Mouse (Mus musculus): ENCODE results near the gene Wdr74. TPM values are rescaled to one million over a fixed set of nuclear protein-coding genes. Genes with fewer than 3 reads are reported as not detected.

Wdr74 gene
- polyA plus RNA-seq (2014; fragmentation: Nextera tagmentation; extraction: Ambion mirVana): 92.9 and 100 TPM in 2 replicates

GRCm38 (mm10) chr19:8735389-8736159 lies at the start of gene Wdr74:
Wdr74 (plus strand) TSS chr19:8735827.
- peak; percentile 81 for ATAC-seq (ENCODE audit: insufficient number of reproducible peaks, low FRiP score, low TSS enrichment, low read depth)
- peak within 1 kb of the TSS; percentile 89 for H3K9ac ChIP-seq (ENCODE audit: low read length)
- WGBS: under 1% methylated on average over 32 of the region's 32 CpGs

GRCm38 (mm10) chr19:8691871-8692539 lies 43.6 kb upstream of the Wdr74 start:
- Histone ChIP-seq H3K9me3 (ENCODE audit: control insufficient read depth, low read length) (no peaks in the 10 kb centered on the region), H3K27me3 (ENCODE audit: control insufficient read depth, insufficient read depth, low read length) (no peaks in the 10 kb centered on the region), H3K27ac (replicated peaks; ENCODE audit: low read depth, low read length) (no peak overlapping the region), H3K9ac (ENCODE audit: low read length) (no peak overlapping the region), H3K4me1 (ENCODE audit: control insufficient read depth, insufficient read depth, low read length) (no peaks in the 10 kb centered on the region), H3K4me3 (ENCODE audit: low read depth, low read length) (no peak overlapping the region), H3K36me3 (ENCODE audit: control insufficient read depth, insufficient read depth, low read length) (no peaks in the 10 kb centered on the region), H3K4me2 (ENCODE audit: low read depth, severe bottlenecking) (no peak overlapping the region)
- WGBS: 73% methylated on average over 9 of the region's 9 CpGs
- DNase-seq (ENCODE audit: low spot score): no peak
- ATAC-seq (ENCODE audit: insufficient number of reproducible peaks, low FRiP score, low TSS enrichment, low read depth): no peak

More at GRCm38 (mm10) chr19:8735389-8736159, at the start of gene Wdr74:
- Histone ChIP-seq H3K27ac (replicated peaks; ENCODE audit: low read depth, low read length) (0 out of 2 replicates have a peak within 1 kb of the TSS, but pooled peaks have one; percentile 8), H3K4me1 (ENCODE audit: control insufficient read depth, insufficient read depth, low read length) (peaks cover under 1% of the 10 kb centered on the region), H3K4me2 (ENCODE audit: low read depth, severe bottlenecking) (peak within 1 kb of the TSS; percentile 84), H3K27me3 (ENCODE audit: control insufficient read depth, insufficient read depth, low read length) (no peaks in the 10 kb centered on the region), H3K36me3 (ENCODE audit: control insufficient read depth, insufficient read depth, low read length) (peaks cover 11% of the 10 kb centered on the region), H3K4me3 (ENCODE audit: low read depth, low read length) (peak within 1 kb of the TSS; percentile 90), H3K9me3 (ENCODE audit: control insufficient read depth, low read length) (no peaks in the 10 kb centered on the region)
- DNase-seq (ENCODE audit: low spot score): peak; percentile 96

- Histone ChIP-seq H3K36me3 (ENCODE audit: control insufficient read depth, insufficient read depth, low read length) (no peaks in the 10 kb centered on the region), H3K4me1 (ENCODE audit: control insufficient read depth, insufficient read depth, low read length) (no peaks in the 10 kb centered on the region), H3K4me3 (ENCODE audit: low read depth, low read length) (no peak overlapping the region), H3K9ac (ENCODE audit: low read length) (no peak overlapping the region), H3K9me3 (ENCODE audit: control insufficient read depth, low read length) (no peaks in the 10 kb centered on the region), H3K4me2 (ENCODE audit: low read depth, severe bottlenecking) (no peak overlapping the region), H3K27me3 (ENCODE audit: control insufficient read depth, insufficient read depth, low read length) (no peaks in the 10 kb centered on the region), H3K27ac (replicated peaks; ENCODE audit: low read depth, low read length) (no peak overlapping the region)
- DNase-seq (ENCODE audit: low spot score): no peak
- ATAC-seq (ENCODE audit: insufficient number of reproducible peaks, low FRiP score, low TSS enrichment, low read depth): no peak
- WGBS: 74% methylated on average over 5 of the region's 5 CpGs
These were observed 42.9 kb upstream of the Wdr74 start for GRCm38 (mm10) chr19:8692740-8693139.

GRCm38 (mm10) chr19:8695330-8695729 lies 40.3 kb upstream of the Wdr74 start:
- no peaks in the 10 kb centered on the region for H3K9me3 ChIP-seq (ENCODE audit: control insufficient read depth, low read length)
- no peak overlapping the region for H3K27ac ChIP-seq (replicated peaks; ENCODE audit: low read depth, low read length)
- 53% methylated on average over 6 of the region's 6 CpGs for WGBS
- no peak for ATAC-seq (ENCODE audit: insufficient number of reproducible peaks, low FRiP score, low TSS enrichment, low read depth)
- no peak overlapping the region for H3K4me3 ChIP-seq (ENCODE audit: low read depth, low read length)
- no peaks in the 10 kb centered on the region for H3K36me3 ChIP-seq (ENCODE audit: control insufficient read depth, insufficient read depth, low read length)
- no peaks in the 10 kb centered on the region for H3K4me1 ChIP-seq (ENCODE audit: control insufficient read depth, insufficient read depth, low read length)
- DNase-seq (ENCODE audit: low spot score): peak; percentile 33
- H3K4me2 ChIP-seq (ENCODE audit: low read depth, severe bottlenecking): no peak overlapping the region
- no peaks in the 10 kb centered on the region for H3K27me3 ChIP-seq (ENCODE audit: control insufficient read depth, insufficient read depth, low read length)
- H3K9ac ChIP-seq (ENCODE audit: low read length): no peak overlapping the region

GRCm38 (mm10) chr19:8699652-8700051 lies 36.0 kb upstream of the Wdr74 start:
- Histone ChIP-seq H3K4me3 (ENCODE audit: low read depth, low read length) (no peak overlapping the region), H3K27ac (replicated peaks; ENCODE audit: low read depth, low read length) (no peak overlapping the region), H3K9ac (ENCODE audit: low read length) (no peak overlapping the region), H3K9me3 (ENCODE audit: control insufficient read depth, low read length) (no peaks in the 10 kb centered on the region), H3K27me3 (ENCODE audit: control insufficient read depth, insufficient read depth, low read length) (no peaks in the 10 kb centered on the region), H3K36me3 (ENCODE audit: control insufficient read depth, insufficient read depth, low read length) (no peaks in the 10 kb centered on the region), H3K4me2 (ENCODE audit: low read depth, severe bottlenecking) (no peak overlapping the region), H3K4me1 (ENCODE audit: control insufficient read depth, insufficient read depth, low read length) (no peaks in the 10 kb centered on the region)
- DNase-seq (ENCODE audit: low spot score): no peak
- WGBS: 83% methylated on average over 9 of the region's 9 CpGs
- ATAC-seq (ENCODE audit: insufficient number of reproducible peaks, low FRiP score, low TSS enrichment, low read depth): no peak

- no peak for DNase-seq (ENCODE audit: low spot score)
- Histone ChIP-seq H3K4me2 (ENCODE audit: low read depth, severe bottlenecking) (no peak overlapping the region), H3K9ac (ENCODE audit: low read length) (no peak overlapping the region), H3K4me1 (ENCODE audit: control insufficient read depth, insufficient read depth, low read length) (no peaks in the 10 kb centered on the region), H3K27me3 (ENCODE audit: control insufficient read depth, insufficient read depth, low read length) (no peaks in the 10 kb centered on the region), H3K4me3 (ENCODE audit: low read depth, low read length) (no peak overlapping the region), H3K9me3 (ENCODE audit: control insufficient read depth, low read length) (no peaks in the 10 kb centered on the region), H3K36me3 (ENCODE audit: control insufficient read depth, insufficient read depth, low read length) (peaks cover 2% of the 10 kb centered on the region; the same call in 1 of the 2 replicates), H3K27ac (replicated peaks; ENCODE audit: low read depth, low read length) (no peak overlapping the region)
- no peak for ATAC-seq (ENCODE audit: insufficient number of reproducible peaks, low FRiP score, low TSS enrichment, low read depth)
- WGBS: 80% methylated on average over 3 of the region's 3 CpGs
These were observed 33.2 kb upstream of the Wdr74 start for GRCm38 (mm10) chr19:8702458-8702857.

- H3K9ac ChIP-seq (ENCODE audit: low read length): no peak overlapping the region
- H3K4me3 ChIP-seq (ENCODE audit: low read depth, low read length): no peak overlapping the region
- WGBS: 72% methylated on average over 3 of the region's 4 CpGs
- H3K4me1 ChIP-seq (ENCODE audit: control insufficient read depth, insufficient read depth, low read length): no peaks in the 10 kb centered on the region
- H3K27me3 ChIP-seq (ENCODE audit: control insufficient read depth, insufficient read depth, low read length): no peaks in the 10 kb centered on the region
- peaks cover 8% of the 10 kb centered on the region for H3K36me3 ChIP-seq (ENCODE audit: control insufficient read depth, insufficient read depth, low read length)
- no peak overlapping the region for H3K4me2 ChIP-seq (ENCODE audit: low read depth, severe bottlenecking)
- ATAC-seq (ENCODE audit: insufficient number of reproducible peaks, low FRiP score, low TSS enrichment, low read depth) (no peak), DNase-seq (ENCODE audit: low spot score) (no peak)
- H3K27ac ChIP-seq (replicated peaks; ENCODE audit: low read depth, low read length): no peak overlapping the region
- no peaks in the 10 kb centered on the region for H3K9me3 ChIP-seq (ENCODE audit: control insufficient read depth, low read length)
These were observed 32.1 kb upstream of the Wdr74 start for GRCm38 (mm10) chr19:8703571-8703970.

GRCm38 (mm10) chr19:8705026-8705708 lies 30.5 kb upstream of the Wdr74 start:
- WGBS: 83% methylated on average over 6 of the region's 6 CpGs
- Histone ChIP-seq H3K4me3 (ENCODE audit: low read depth, low read length) (no peak overlapping the region), H3K27me3 (ENCODE audit: control insufficient read depth, insufficient read depth, low read length) (no peaks in the 10 kb centered on the region)

More at GRCm38 (mm10) chr19:8705026-8705708, 30.5 kb upstream of the Wdr74 start:
- no peak for ATAC-seq (ENCODE audit: insufficient number of reproducible peaks, low FRiP score, low TSS enrichment, low read depth)
- Histone ChIP-seq H3K27ac (replicated peaks; ENCODE audit: low read depth, low read length) (no peak overlapping the region), H3K36me3 (ENCODE audit: control insufficient read depth, insufficient read depth, low read length) (peaks cover 20% of the 10 kb centered on the region), H3K4me2 (ENCODE audit: low read depth, severe bottlenecking) (no peak overlapping the region), H3K9me3 (ENCODE audit: control insufficient read depth, low read length) (no peaks in the 10 kb centered on the region), H3K9ac (ENCODE audit: low read length) (no peak overlapping the region), H3K4me1 (ENCODE audit: control insufficient read depth, insufficient read depth, low read length) (no peaks in the 10 kb centered on the region)
- no peak for DNase-seq (ENCODE audit: low spot score)

Measured in limb, embryonic 11.5 days (tissue).